Mouse (Mus musculus): ENCODE measurements around the gene Cdyl2. TPM values are rescaled to one million over a fixed set of nuclear protein-coding genes. Genes with fewer than 3 reads are reported as not detected.

The Cdyl2 gene
- polyA plus RNA-seq, 1 experiment from 2014 or later, result 5.9 TPM

DNA sequence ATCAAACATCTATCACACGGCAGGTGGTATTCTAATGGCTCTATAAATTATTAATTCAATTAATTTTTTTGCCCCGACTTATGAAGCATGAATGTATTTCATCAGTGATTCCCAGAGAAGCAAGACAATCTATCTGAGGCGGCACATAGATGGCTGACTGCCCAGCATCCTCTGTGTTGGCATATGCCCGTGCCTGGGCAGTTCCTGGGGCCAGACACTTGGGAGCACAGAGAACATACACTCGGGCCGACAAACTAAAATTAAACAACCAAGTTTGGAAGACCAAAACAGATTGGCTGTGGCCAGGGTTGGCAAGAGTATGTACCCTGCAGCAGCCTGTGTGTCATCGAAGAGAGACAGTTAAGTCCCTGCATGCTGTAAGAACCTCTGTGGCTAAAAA lies 117.9 kb downstream of the Cdyl2 start:
- Histone ChIP-seq H3K4me1 (replicated peaks; ENCODE audit: control insufficient read depth, insufficient read depth, low read length) (no peaks in the 10 kb centered on the region), H3K27me3 (replicated peaks; ENCODE audit: control insufficient read depth, insufficient read depth, low read length) (no peaks in the 10 kb centered on the region), H3K4me3 (ENCODE audit: low read depth, low read length) (no peak overlapping the region), H3K27ac (ENCODE audit: low read depth) (no peak overlapping the region), H3K9me3 (ENCODE audit: control insufficient read depth, low read length) (no peaks in the 10 kb centered on the region), H3K4me2 (ENCODE audit: low read length) (no peak overlapping the region), H3K36me3 (ENCODE audit: control insufficient read depth, insufficient read depth, low read length) (no peaks in the 10 kb centered on the region), H3K9ac (ENCODE audit: low read length) (no peak overlapping the region)
- 87% methylated on average over 7 of the region's 7 CpGs for WGBS
- no peak for ATAC-seq (replicated peaks; ENCODE audit: low FRiP score, low TSS enrichment, low read depth)
- DNase-seq (ENCODE audit: low spot score), result no peak

DNA sequence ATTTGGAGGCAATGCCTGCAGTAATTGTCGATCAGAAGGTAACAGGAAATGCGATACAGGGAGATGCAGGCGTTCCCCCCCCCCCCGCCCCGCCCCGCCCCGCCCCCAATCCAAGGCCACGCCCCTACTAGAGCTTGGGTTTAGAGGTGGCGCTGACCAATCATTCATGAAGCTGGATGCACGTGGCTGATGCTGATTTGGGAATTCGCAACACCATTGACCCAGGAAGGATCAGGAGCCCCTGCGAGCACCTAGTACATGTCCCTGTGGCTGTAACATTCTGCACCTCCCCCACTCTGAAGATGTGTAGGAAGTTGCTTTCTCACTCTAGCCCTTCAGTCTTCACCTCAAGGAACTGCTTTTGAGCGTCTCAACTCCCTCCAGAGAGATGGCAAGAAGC lies 126.6 kb downstream of the Cdyl2 start:
- ATAC-seq (replicated peaks; ENCODE audit: low FRiP score, low TSS enrichment, low read depth) (no peak), DNase-seq (ENCODE audit: low spot score) (no peak)
- Histone ChIP-seq H3K4me3 (ENCODE audit: low read depth, low read length) (no peak overlapping the region), H3K27ac (ENCODE audit: low read depth) (no peak overlapping the region), H3K36me3 (ENCODE audit: control insufficient read depth, insufficient read depth, low read length) (no peaks in the 10 kb centered on the region), H3K4me1 (replicated peaks; ENCODE audit: control insufficient read depth, insufficient read depth, low read length) (no peaks in the 10 kb centered on the region), H3K4me2 (ENCODE audit: low read length) (no peak overlapping the region), H3K9ac (ENCODE audit: low read length) (no peak overlapping the region), H3K27me3 (replicated peaks; ENCODE audit: control insufficient read depth, insufficient read depth, low read length) (no peaks in the 10 kb centered on the region), H3K9me3 (ENCODE audit: control insufficient read depth, low read length) (no peaks in the 10 kb centered on the region)
- WGBS, result 41% methylated on average over 13 of the region's 13 CpGs

DNA sequence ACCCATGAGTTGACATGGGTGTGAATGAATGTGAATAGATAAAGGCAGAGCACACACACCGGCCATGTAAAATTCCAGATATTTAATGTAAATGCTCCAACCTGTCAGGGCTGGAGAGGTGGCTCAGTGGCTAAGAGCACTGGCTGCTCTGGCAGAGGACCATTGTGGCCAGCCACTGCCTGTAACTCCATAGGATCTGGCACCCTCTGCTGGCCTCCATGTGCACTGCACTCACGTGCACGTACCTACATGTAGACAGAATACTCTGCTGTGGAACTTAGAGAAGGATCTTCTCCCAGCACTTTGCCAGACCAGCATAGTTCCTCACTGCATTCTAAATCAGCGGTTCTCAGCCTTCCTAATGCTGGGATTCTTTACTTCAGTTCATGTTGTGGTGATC lies 130.0 kb downstream of the Cdyl2 start:
- Histone ChIP-seq H3K9ac (ENCODE audit: low read length) (no peak overlapping the region), H3K27me3 (replicated peaks; ENCODE audit: control insufficient read depth, insufficient read depth, low read length) (no peaks in the 10 kb centered on the region), H3K4me1 (replicated peaks; ENCODE audit: control insufficient read depth, insufficient read depth, low read length) (no peaks in the 10 kb centered on the region), H3K4me3 (ENCODE audit: low read depth, low read length) (no peak overlapping the region), H3K4me2 (ENCODE audit: low read length) (no peak overlapping the region), H3K27ac (ENCODE audit: low read depth) (no peak overlapping the region), H3K36me3 (ENCODE audit: control insufficient read depth, insufficient read depth, low read length) (no peaks in the 10 kb centered on the region), H3K9me3 (ENCODE audit: control insufficient read depth, low read length) (no peaks in the 10 kb centered on the region)
- no peak for DNase-seq (ENCODE audit: low spot score)
- 95% methylated on average over 4 of the region's 4 CpGs for WGBS
- no peak for ATAC-seq (replicated peaks; ENCODE audit: low FRiP score, low TSS enrichment, low read depth)

DNA sequence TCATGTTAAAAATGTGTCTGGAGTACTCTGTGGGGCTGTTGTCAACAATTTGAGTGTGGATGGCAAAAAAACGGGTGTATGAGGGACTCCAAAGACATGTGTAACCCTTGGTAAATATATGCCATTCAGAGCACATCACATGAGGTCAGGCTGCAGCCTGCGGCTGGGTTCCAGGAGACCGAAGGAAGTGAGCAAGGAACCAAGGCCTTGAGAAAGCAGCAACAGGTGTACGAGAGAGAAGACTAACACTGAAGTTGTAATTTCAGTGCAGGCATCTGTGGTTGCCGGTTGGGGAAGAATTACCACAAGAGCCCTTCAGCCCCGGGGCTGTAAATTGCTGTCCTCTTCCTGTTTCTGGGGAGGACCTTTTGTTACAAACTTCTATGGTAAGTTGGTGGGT lies 133.1 kb downstream of the Cdyl2 start:
- Histone ChIP-seq H3K4me1 (replicated peaks; ENCODE audit: control insufficient read depth, insufficient read depth, low read length) (no peaks in the 10 kb centered on the region), H3K27me3 (replicated peaks; ENCODE audit: control insufficient read depth, insufficient read depth, low read length) (no peaks in the 10 kb centered on the region), H3K4me2 (ENCODE audit: low read length) (no peak overlapping the region), H3K9me3 (ENCODE audit: control insufficient read depth, low read length) (no peaks in the 10 kb centered on the region), H3K9ac (ENCODE audit: low read length) (no peak overlapping the region), H3K36me3 (ENCODE audit: control insufficient read depth, insufficient read depth, low read length) (no peaks in the 10 kb centered on the region), H3K4me3 (ENCODE audit: low read depth, low read length) (no peak overlapping the region), H3K27ac (ENCODE audit: low read depth) (no peak overlapping the region)
- 72% methylated on average over 6 of the region's 6 CpGs for WGBS
- DNase-seq (ENCODE audit: low spot score) (no peak), ATAC-seq (replicated peaks; ENCODE audit: low FRiP score, low TSS enrichment, low read depth) (no peak)

DNA sequence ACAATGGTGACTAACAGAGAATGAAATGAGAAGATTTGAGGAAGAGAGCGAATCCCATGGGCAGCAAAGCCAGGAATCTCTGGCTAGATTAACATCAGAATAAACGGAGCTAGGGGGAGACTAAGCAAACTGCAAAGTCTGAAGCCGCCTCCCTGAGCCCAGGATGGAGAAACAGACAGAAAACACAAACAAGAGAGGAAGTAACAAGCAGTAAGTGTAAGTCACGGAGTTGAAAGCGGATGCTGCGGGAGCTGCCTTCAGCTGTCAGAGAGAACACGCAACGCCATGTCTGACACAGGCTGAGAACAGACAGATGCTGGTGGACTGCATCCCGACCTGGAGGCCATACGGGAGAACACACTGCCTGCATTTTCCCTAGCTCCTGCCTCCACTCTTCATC lies 141.6 kb downstream of the Cdyl2 start:
- Histone ChIP-seq H3K4me2 (ENCODE audit: low read length) (no peak overlapping the region), H3K27ac (ENCODE audit: low read depth) (no peak overlapping the region), H3K27me3 (replicated peaks; ENCODE audit: control insufficient read depth, insufficient read depth, low read length) (no peaks in the 10 kb centered on the region), H3K9me3 (ENCODE audit: control insufficient read depth, low read length) (no peaks in the 10 kb centered on the region), H3K9ac (ENCODE audit: low read length) (no peak overlapping the region), H3K4me1 (replicated peaks; ENCODE audit: control insufficient read depth, insufficient read depth, low read length) (no peaks in the 10 kb centered on the region), H3K36me3 (ENCODE audit: control insufficient read depth, insufficient read depth, low read length) (no peaks in the 10 kb centered on the region), H3K4me3 (ENCODE audit: low read depth, low read length) (no peak overlapping the region)
- no peak for DNase-seq (ENCODE audit: low spot score)
- no peak for ATAC-seq (replicated peaks; ENCODE audit: low FRiP score, low TSS enrichment, low read depth)
- WGBS, result 74% methylated on average over 10 of the region's 10 CpGs

DNA sequence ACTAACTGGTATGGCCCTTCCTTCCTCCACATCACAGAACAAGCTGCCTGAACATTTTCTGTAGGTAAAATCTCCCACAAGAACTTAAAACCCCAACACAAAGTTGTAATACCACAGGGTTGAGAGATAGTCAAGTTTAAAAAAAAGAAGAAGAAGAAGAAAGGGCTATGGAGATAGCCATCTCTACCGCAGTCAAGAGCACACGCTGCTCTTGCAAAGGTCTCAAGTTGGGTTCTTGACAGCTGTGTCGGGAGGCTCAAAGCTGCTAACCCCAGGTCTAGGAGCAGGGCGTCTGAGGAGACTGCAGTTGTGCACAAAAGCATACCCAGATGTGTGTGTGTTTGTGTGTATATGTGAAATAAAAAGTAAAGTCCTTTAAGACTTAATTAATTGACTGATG lies 142.2 kb downstream of the Cdyl2 start:
- H3K27ac ChIP-seq (ENCODE audit: low read depth), result no peak overlapping the region
- 90% methylated on average over 4 of the region's 4 CpGs for WGBS
- H3K4me1 ChIP-seq (replicated peaks; ENCODE audit: control insufficient read depth, insufficient read depth, low read length), result no peaks in the 10 kb centered on the region
- H3K4me2 ChIP-seq (ENCODE audit: low read length), result no peak overlapping the region
- H3K9me3 ChIP-seq (ENCODE audit: control insufficient read depth, low read length), result no peaks in the 10 kb centered on the region
- DNase-seq (ENCODE audit: low spot score) (no peak), ATAC-seq (replicated peaks; ENCODE audit: low FRiP score, low TSS enrichment, low read depth) (no peak)
- no peaks in the 10 kb centered on the region for H3K27me3 ChIP-seq (replicated peaks; ENCODE audit: control insufficient read depth, insufficient read depth, low read length)
- no peak overlapping the region for H3K9ac ChIP-seq (ENCODE audit: low read length)
- no peaks in the 10 kb centered on the region for H3K36me3 ChIP-seq (ENCODE audit: control insufficient read depth, insufficient read depth, low read length)
- H3K4me3 ChIP-seq (ENCODE audit: low read depth, low read length), result no peak overlapping the region

DNA sequence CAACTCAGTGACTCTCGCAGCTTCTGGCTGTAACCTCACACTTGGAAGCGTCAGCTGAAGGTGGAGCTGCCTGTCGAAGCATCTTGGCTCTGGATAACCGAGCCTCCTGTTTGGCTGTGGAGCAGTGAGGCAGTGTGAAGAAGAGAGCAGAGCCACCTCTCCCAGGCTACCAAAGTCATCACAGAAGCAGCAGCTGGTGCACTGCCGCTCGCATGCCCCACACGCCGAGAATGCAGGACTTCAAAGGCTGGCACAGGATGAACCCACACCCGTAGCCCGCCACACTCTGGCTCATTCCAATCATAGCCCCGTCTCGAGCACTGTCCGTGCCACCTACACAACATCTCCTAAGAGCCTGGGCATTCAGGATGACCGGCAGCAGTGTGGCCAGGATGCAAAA lies 142.7 kb downstream of the Cdyl2 start:
- no peaks in the 10 kb centered on the region for H3K4me1 ChIP-seq (replicated peaks; ENCODE audit: control insufficient read depth, insufficient read depth, low read length)
- no peak overlapping the region for H3K9ac ChIP-seq (ENCODE audit: low read length)
- ATAC-seq (replicated peaks; ENCODE audit: low FRiP score, low TSS enrichment, low read depth) (no peak), DNase-seq (ENCODE audit: low spot score) (no peak)
- no peaks in the 10 kb centered on the region for H3K36me3 ChIP-seq (ENCODE audit: control insufficient read depth, insufficient read depth, low read length)
- no peaks in the 10 kb centered on the region for H3K9me3 ChIP-seq (ENCODE audit: control insufficient read depth, low read length)
- H3K27ac ChIP-seq (ENCODE audit: low read depth), result no peak overlapping the region
- WGBS, result 82% methylated on average over 14 of the region's 14 CpGs
- no peaks in the 10 kb centered on the region for H3K27me3 ChIP-seq (replicated peaks; ENCODE audit: control insufficient read depth, insufficient read depth, low read length)
- H3K4me3 ChIP-seq (ENCODE audit: low read depth, low read length), result no peak overlapping the region
- no peak overlapping the region for H3K4me2 ChIP-seq (ENCODE audit: low read length)

DNA sequence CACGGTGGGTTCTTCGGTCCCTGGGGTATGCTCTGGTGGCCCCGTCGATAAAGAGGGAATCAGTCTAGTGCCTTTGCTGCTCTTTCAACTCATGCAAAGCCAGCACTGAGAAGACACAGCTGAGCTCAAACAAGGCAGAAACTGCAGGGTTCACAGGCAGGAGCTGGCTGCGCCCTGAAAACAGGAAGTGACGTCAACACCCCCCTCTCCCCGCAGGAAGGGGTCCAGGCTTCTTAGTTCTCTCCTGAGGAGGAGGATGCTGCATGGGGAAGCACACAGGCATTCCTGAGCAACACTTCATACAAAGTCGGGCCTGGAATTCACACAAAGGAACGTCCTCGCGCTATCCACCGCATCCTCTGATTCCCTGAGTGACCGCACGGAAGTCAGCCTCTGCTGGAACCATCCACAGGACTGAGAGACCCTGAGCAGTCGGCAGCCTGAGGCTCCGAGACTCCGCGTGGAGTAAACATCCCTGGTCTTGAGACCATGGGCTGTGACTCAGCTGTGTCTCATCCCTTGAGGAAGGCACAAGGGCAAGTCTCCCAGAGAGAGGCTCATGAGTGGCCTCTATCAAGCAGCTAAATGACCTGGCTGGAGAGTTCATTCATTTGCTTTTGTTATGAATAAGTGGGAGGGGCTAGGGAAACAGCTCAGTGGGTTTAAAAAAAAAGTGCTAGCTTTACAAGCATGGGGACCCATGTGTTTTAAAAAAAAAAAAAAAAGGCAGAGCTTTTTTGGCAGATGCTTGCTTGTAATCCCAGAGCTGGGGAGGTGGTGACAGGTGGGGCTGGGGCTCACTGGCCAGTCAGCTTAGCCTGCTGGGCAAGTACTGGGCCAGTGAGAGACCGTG lies 144.9 kb downstream of the Cdyl2 start:
- no peak for DNase-seq (ENCODE audit: low spot score)
- ATAC-seq (replicated peaks; ENCODE audit: low FRiP score, low TSS enrichment, low read depth), result no peak
- no peak overlapping the region for H3K4me2 ChIP-seq (ENCODE audit: low read length)
- H3K9ac ChIP-seq (ENCODE audit: low read length), result no peak overlapping the region
- H3K4me3 ChIP-seq (ENCODE audit: low read depth, low read length), result no peak overlapping the region
- no peaks in the 10 kb centered on the region for H3K36me3 ChIP-seq (ENCODE audit: control insufficient read depth, insufficient read depth, low read length)
- no peaks in the 10 kb centered on the region for H3K4me1 ChIP-seq (replicated peaks; ENCODE audit: control insufficient read depth, insufficient read depth, low read length)
- no peaks in the 10 kb centered on the region for H3K27me3 ChIP-seq (replicated peaks; ENCODE audit: control insufficient read depth, insufficient read depth, low read length)
- H3K27ac ChIP-seq (ENCODE audit: low read depth), result 0 out of 2 replicates have a peak overlapping the region, but pooled peaks have one; percentile 14
- no peaks in the 10 kb centered on the region for H3K9me3 ChIP-seq (ENCODE audit: control insufficient read depth, low read length)
- 85% methylated on average over 19 of the region's 19 CpGs for WGBS
